ENCODE assay signal across 8 mouse cellular contexts in the genomic region with DNA sequence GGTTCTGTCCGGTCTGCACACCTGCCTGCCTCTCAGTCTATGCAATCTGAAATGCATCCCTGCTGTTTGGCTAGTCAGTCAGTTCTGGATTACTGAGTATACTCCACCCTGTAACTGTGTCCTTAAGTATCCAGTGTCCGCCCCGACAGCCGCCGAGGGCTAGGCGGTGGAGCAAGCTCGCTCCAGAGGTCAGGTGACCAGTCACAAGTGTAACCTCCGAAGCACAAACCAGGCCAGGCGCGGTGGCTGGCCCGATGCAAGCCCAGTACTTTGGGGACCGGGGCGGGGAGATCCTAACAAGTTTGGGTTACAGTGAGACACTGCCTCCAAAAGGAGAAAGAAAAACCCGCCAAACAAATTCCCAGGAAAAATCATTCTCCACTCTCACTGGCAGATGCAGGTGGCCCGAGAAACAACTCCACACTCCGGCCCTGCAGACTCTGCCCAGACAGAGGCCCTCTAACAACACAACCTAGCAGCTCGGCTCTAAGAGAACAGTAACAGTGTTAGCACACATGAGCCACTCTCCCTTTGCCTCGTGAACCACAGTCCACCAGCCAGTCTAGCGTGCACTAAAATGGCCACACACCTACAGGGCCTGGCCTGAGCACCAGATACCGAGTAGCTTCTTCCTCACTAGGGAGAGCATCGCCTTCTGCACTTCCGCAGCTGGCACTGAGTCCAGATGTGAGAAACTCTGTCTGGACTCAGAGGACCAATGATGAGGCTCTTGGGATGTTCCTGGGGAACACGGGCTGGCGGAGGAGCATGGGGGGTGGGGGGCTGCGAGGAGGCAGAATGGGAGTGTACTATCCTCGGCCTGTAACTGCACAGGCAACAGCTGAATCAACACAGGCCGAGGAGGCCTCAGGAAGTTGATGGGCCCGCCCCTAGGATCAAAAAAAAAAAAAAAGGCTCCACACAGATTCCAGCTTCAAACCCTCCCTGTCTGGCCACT. TPM values are rescaled to one million over a fixed set of nuclear protein-coding genes. Genes with fewer than 3 reads are reported as not detected.
DNase-seq lines count a peak whose midpoint lies in the region; ATAC-seq and TF ChIP-seq lines count a peak whose summit lies in the region.

No protein-coding gene starts in this region.

- no peak for TF ChIP-seq EP300 in CH12.LX (IDR thresholded peaks at IDR 0.05; ENCODE audit: low read length)

- in situ Hi-C loops in CH12.LX (cut with MboI; ENCODE audit: low pct_ligation_motif_present, low pct_unique_long_range_greater_than_20kb, low sequenced_read_pairs), result no loop called here

- WGBS in intestine, embryonic 15.5 days, result 30% methylated on average over 28 of the region's 28 CpGs
- WGBS in liver, embryonic 16.5 days (ENCODE audit: insufficient replicate concordance), result 54% methylated on average over 28 of the region's 28 CpGs
- WGBS in stomach, embryonic 15.5 days, result 31% methylated on average over 28 of the region's 28 CpGs

- H3K79me2 ChIP-seq in CH12.LX (replicated peaks; ENCODE audit: control insufficient read depth, extremely low read depth, insufficient read depth, poor library complexity, severe bottlenecking), result no peaks in the 10 kb centered on the region

- TF ChIP-seq POLR2A in CH12.LX (IDR thresholded peaks at IDR 0.05; ENCODE audit: low read depth, low read length), result no peak

- dilution Hi-C loops in CH12.LX (cut with MboI; ENCODE audit: extremely low pct_ligation_motif_present, extremely low pct_unique_long_range_greater_than_20kb, low sequenced_read_pairs), result no loop called here

- H3K36me3 ChIP-seq in CH12.LX (replicated peaks in 1 of 2; ENCODE audit: control insufficient read depth in 1 of 2, insufficient read depth in 1 of 2, low read length in 1 of 2), result no peaks in the 10 kb centered on the region
- H3K36me3 ChIP-seq in intestine, embryonic 15.5 days, result no peaks in the 10 kb centered on the region
- H3K36me3 ChIP-seq in liver, embryonic 16.5 days (ENCODE audit: control insufficient read depth, insufficient read depth), result no peaks in the 10 kb centered on the region
- no peaks in the 10 kb centered on the region for H3K36me3 ChIP-seq in stomach, embryonic 15.5 days

- H3K4me3 ChIP-seq in CH12.LX (replicated peaks in 1 of 3; ENCODE audit: low read depth in 2 of 3, low read length in 2 of 3, poor library complexity in 1 of 3), result no peak overlapping the region
- no peak overlapping the region for H3K4me3 ChIP-seq in intestine, embryonic 15.5 days (replicated peaks)
- H3K4me3 ChIP-seq in liver, embryonic 16.5 days (ENCODE audit: low read depth, low read length), result no peak overlapping the region
- no peak overlapping the region for H3K4me3 ChIP-seq in stomach, embryonic 15.5 days (replicated peaks)

- no peak overlapping the region for H3K4me2 ChIP-seq in CH12.LX (ENCODE audit: insufficient read depth, low read depth, poor library complexity, severe bottlenecking)
- H3K4me2 ChIP-seq in intestine, embryonic 15.5 days (replicated peaks), result peak overlapping the region; percentile 36
- no peak overlapping the region for H3K4me2 ChIP-seq in liver, embryonic 16.5 days (ENCODE audit: low read depth, low read length)
- H3K4me2 ChIP-seq in stomach, embryonic 15.5 days, result peak overlapping the region; percentile 40

- no peak overlapping the region for H3K9ac ChIP-seq in CH12.LX (ENCODE audit: insufficient read depth, low read depth)
- H3K9ac ChIP-seq in intestine, embryonic 15.5 days, result peak overlapping the region; percentile 23
- no peak overlapping the region; the same call in 1 of the 2 replicates for H3K9ac ChIP-seq in liver, embryonic 16.5 days (ENCODE audit: low read depth, low read length)
- H3K9ac ChIP-seq in stomach, embryonic 15.5 days, result no peak overlapping the region

- ATAC-seq in intestine, embryonic 15.5 days, result peak; percentile 75
- no peak for ATAC-seq in liver, embryonic 16.5 days (ENCODE audit: low read depth)
- peak; percentile 63 for ATAC-seq in stomach, embryonic 15.5 days (ENCODE audit: insufficient read depth, low FRiP score, low read depth)

- H3K27ac ChIP-seq in CH12.LX (ENCODE audit: insufficient read depth, low read depth), result no peak overlapping the region
- peak overlapping the region; percentile 89 for H3K27ac ChIP-seq in intestine, embryonic 15.5 days
- H3K27ac ChIP-seq in liver, embryonic 16.5 days (ENCODE audit: low read length), result peak overlapping the region; percentile 76
- peak overlapping the region; percentile 93 for H3K27ac ChIP-seq in stomach, embryonic 15.5 days

- H3K9me3 ChIP-seq in CH12.LX (replicated peaks; ENCODE audit: low read length), result no peaks in the 10 kb centered on the region
- no peaks in the 10 kb centered on the region for H3K9me3 ChIP-seq in intestine, embryonic 15.5 days
- H3K9me3 ChIP-seq in liver, embryonic 16.5 days (replicated peaks; ENCODE audit: control insufficient read depth, low read length), result no peaks in the 10 kb centered on the region
- H3K9me3 ChIP-seq in stomach, embryonic 15.5 days, result no peaks in the 10 kb centered on the region

- DNase-seq in CH12.LX (ENCODE audit: extremely low read depth), result no peak
- DNase-seq in adrenal gland, adult 8-10 months, result peak; percentile 52
- DNase-seq in gastrocnemius, postnatal 25 days, result peak; percentile 88
- no peak for DNase-seq in layer of hippocampus, postnatal 36 days
- DNase-seq in left cerebral cortex, adult 8-10 months (ENCODE audit: low spot score in 2 of 2), result no peak

- H3K27me3 ChIP-seq in CH12.LX (replicated peaks), result no peaks in the 10 kb centered on the region
- H3K27me3 ChIP-seq in intestine, embryonic 15.5 days (replicated peaks), result no peaks in the 10 kb centered on the region
- H3K27me3 ChIP-seq in liver, embryonic 16.5 days (ENCODE audit: control insufficient read depth, insufficient read depth, low read depth, low read length), result no peaks in the 10 kb centered on the region
- H3K27me3 ChIP-seq in stomach, embryonic 15.5 days (replicated peaks), result no peaks in the 10 kb centered on the region

- TF ChIP-seq RAD21 in CH12.LX (IDR thresholded peaks at IDR 0.05; ENCODE audit: low read depth, low read length), result no peak

- H3K4me1 ChIP-seq in CH12.LX (ENCODE audit: control insufficient read depth in 1 of 2, insufficient read depth in 2 of 2), result peaks cover 0 to 20% of the 10 kb centered on the region in 2 experiments; a peak in 2 of 4 replicates
- peaks cover 80% of the 10 kb centered on the region for H3K4me1 ChIP-seq in intestine, embryonic 15.5 days (replicated peaks)
- peaks cover 52% of the 10 kb centered on the region for H3K4me1 ChIP-seq in liver, embryonic 16.5 days (ENCODE audit: control insufficient read depth, low read depth, low read length)
- H3K4me1 ChIP-seq in stomach, embryonic 15.5 days, result peaks cover 70% of the 10 kb centered on the region

- no peak for TF ChIP-seq CTCF in CH12.LX (conservative IDR thresholded peaks at IDR 0.05 in 1 of 2, IDR thresholded peaks at IDR 0.05 in 1 of 2; ENCODE audit: low read depth in 2 of 2, low read length in 2 of 2)

RNA-seq across cellular contexts. Expression of gene Tpcn1, which starts 25.2 kb away (rescaled TPM):
- total RNA-seq in CH12.LX (2012; rRNA removed) (1.9 and 2.2 TPM in 2 replicates), CH12.LX (2014; rRNA removed) (0.90 and 1.0 TPM in 2 replicates)
- 4.2 and 5.4 TPM in 2 replicates for polyA plus RNA-seq in CH12.LX (2012; ENCODE audit: insufficient read length, low read depth)
- total RNA-seq in adrenal gland, adult 8-10 months (2022), result 10 to 100 TPM; 33.9 to 44.5 (median 40.0) TPM
- 10 to 100 TPM; 44.3 to 48.3 TPM for total RNA-seq in gastrocnemius, postnatal 25 days (2021)
- 25.3 and 26.8 TPM in 2 replicates for polyA plus RNA-seq in intestine, embryonic 15.5 days (2015; fragmentation: Nextera tagmentation; extraction: Ambion mirVana)
- 21.5 and 24.2 TPM in 2 replicates for polyA plus RNA-seq in liver, embryonic 16.5 days (2015; fragmentation: Nextera tagmentation; extraction: Ambion mirVana)
- 25.5 and 25.7 TPM in 2 replicates for polyA plus RNA-seq in stomach, embryonic 15.5 days (2015; fragmentation: Nextera tagmentation; extraction: Ambion mirVana)
- 10 to 100 TPM; 35.0 to 36.4 TPM for total RNA-seq in layer of hippocampus, postnatal 36 days (2021)
- 10 to 100 TPM; 32.5 to 41.9 (median 34.2) TPM for total RNA-seq in left cerebral cortex, adult 8-10 months (2022)

RNA-seq across cellular contexts. Expression of gene Iqcd, which starts 25.6 kb away (rescaled TPM):
- total RNA-seq in CH12.LX (2012; rRNA removed) (0.25 and 0.59 TPM in 2 replicates), CH12.LX (2014; rRNA removed) (not detected in 2 replicates)
- polyA plus RNA-seq in CH12.LX (2012; ENCODE audit: insufficient read length, low read depth), result 0.35 and 0.77 TPM in 2 replicates
- 1 to 10 TPM in 2 of 4 experiments, under 1 TPM in 2; 0.42 to 1.8 (median 1.1) TPM for total RNA-seq in adrenal gland, adult 8-10 months (2022)
- under 1 TPM in 1 of 2 experiments, not detected in 1; 0.18 TPM for total RNA-seq in gastrocnemius, postnatal 25 days (2021)
- polyA plus RNA-seq in intestine, embryonic 15.5 days (2015; fragmentation: Nextera tagmentation; extraction: Ambion mirVana), result 0.28 and 0.40 TPM in 2 replicates
- 1.2 TPM in 2 replicates for polyA plus RNA-seq in liver, embryonic 16.5 days (2015; fragmentation: Nextera tagmentation; extraction: Ambion mirVana)
- 0.40 and 0.69 TPM in 2 replicates for polyA plus RNA-seq in stomach, embryonic 15.5 days (2015; fragmentation: Nextera tagmentation; extraction: Ambion mirVana)
- total RNA-seq in layer of hippocampus, postnatal 36 days (2021), result 1 to 10 TPM in 1 of 2 experiments, under 1 TPM in 1; 0.35 to 1.2 TPM
- 1 to 10 TPM in 3 of 4 experiments, under 1 TPM in 1; 0.78 to 1.3 (median 1.3) TPM for total RNA-seq in left cerebral cortex, adult 8-10 months (2022)

RNA-seq across cellular contexts. Expression of gene Rita1, which starts 49.2 kb away (rescaled TPM):
- 6.3 and 7.3 TPM in 2 replicates for total RNA-seq in CH12.LX (2012; rRNA removed)
- total RNA-seq in CH12.LX (2014; rRNA removed), result 6.2 and 7.3 TPM in 2 replicates
- polyA plus RNA-seq in CH12.LX (2012; ENCODE audit: insufficient read length, low read depth), result 10.2 and 10.8 TPM in 2 replicates
- 10 to 100 TPM; 17.0 to 30.2 (median 22.3) TPM for total RNA-seq in adrenal gland, adult 8-10 months (2022)
- 1 to 10 TPM; 4.8 to 6.3 TPM for total RNA-seq in gastrocnemius, postnatal 25 days (2021)
- 10.6 and 11.4 TPM in 2 replicates for polyA plus RNA-seq in intestine, embryonic 15.5 days (2015; fragmentation: Nextera tagmentation; extraction: Ambion mirVana)
- polyA plus RNA-seq in liver, embryonic 16.5 days (2015; fragmentation: Nextera tagmentation; extraction: Ambion mirVana), result 3.6 and 3.7 TPM in 2 replicates
- polyA plus RNA-seq in stomach, embryonic 15.5 days (2015; fragmentation: Nextera tagmentation; extraction: Ambion mirVana), result 10.4 and 11.4 TPM in 2 replicates
- 10 to 100 TPM; 29.1 to 29.6 TPM for total RNA-seq in layer of hippocampus, postnatal 36 days (2021)
- 10 to 100 TPM; 25.1 to 30.2 (median 28.8) TPM for total RNA-seq in left cerebral cortex, adult 8-10 months (2022)

RNA-seq across cellular contexts. Expression of gene Ddx54, which starts 49.3 kb away (rescaled TPM):
- 83.6 and 93.6 TPM in 2 replicates for total RNA-seq in CH12.LX (2012; rRNA removed)
- total RNA-seq in CH12.LX (2014; rRNA removed), result 56.6 and 63.7 TPM in 2 replicates
- 91.8 and 96.8 TPM in 2 replicates for polyA plus RNA-seq in CH12.LX (2012; ENCODE audit: insufficient read length, low read depth)
- 10 to 100 TPM; 44.1 to 57.3 (median 56.5) TPM for total RNA-seq in adrenal gland, adult 8-10 months (2022)
- 10 to 100 TPM; 15.7 to 17.1 TPM for total RNA-seq in gastrocnemius, postnatal 25 days (2021)
- polyA plus RNA-seq in intestine, embryonic 15.5 days (2015; fragmentation: Nextera tagmentation; extraction: Ambion mirVana), result 47.5 and 49.3 TPM in 2 replicates
- polyA plus RNA-seq in liver, embryonic 16.5 days (2015; fragmentation: Nextera tagmentation; extraction: Ambion mirVana), result 14.7 and 16.1 TPM in 2 replicates
- 41.8 and 44.9 TPM in 2 replicates for polyA plus RNA-seq in stomach, embryonic 15.5 days (2015; fragmentation: Nextera tagmentation; extraction: Ambion mirVana)
- 10 to 100 TPM; 34.4 to 39.5 TPM for total RNA-seq in layer of hippocampus, postnatal 36 days (2021)
- total RNA-seq in left cerebral cortex, adult 8-10 months (2022), result 10 to 100 TPM; 32.4 to 36.9 (median 35.7) TPM

RNA-seq across cellular contexts. Expression of gene Slc8b1, which starts 52.3 kb away (rescaled TPM):
- 3.3 and 5.8 TPM in 2 replicates for total RNA-seq in CH12.LX (2012; rRNA removed)
- 3.2 and 3.6 TPM in 2 replicates for total RNA-seq in CH12.LX (2014; rRNA removed)
- polyA plus RNA-seq in CH12.LX (2012; ENCODE audit: insufficient read length, low read depth), result 4.6 and 5.1 TPM in 2 replicates
- total RNA-seq in adrenal gland, adult 8-10 months (2022), result 10 to 100 TPM; 29.5 to 36.7 (median 34.1) TPM
- total RNA-seq in gastrocnemius, postnatal 25 days (2021), result 10 to 100 TPM in 1 of 2 experiments, 1 to 10 TPM in 1; 9.4 to 11.7 TPM
- polyA plus RNA-seq in intestine, embryonic 15.5 days (2015; fragmentation: Nextera tagmentation; extraction: Ambion mirVana), result 6.2 and 6.6 TPM in 2 replicates
- 9.2 TPM in 2 replicates for polyA plus RNA-seq in liver, embryonic 16.5 days (2015; fragmentation: Nextera tagmentation; extraction: Ambion mirVana)
- polyA plus RNA-seq in stomach, embryonic 15.5 days (2015; fragmentation: Nextera tagmentation; extraction: Ambion mirVana), result 6.2 and 8.3 TPM in 2 replicates
- 1 to 10 TPM; 7.6 to 8.7 TPM for total RNA-seq in layer of hippocampus, postnatal 36 days (2021)
- 1 to 10 TPM; 5.0 to 8.6 (median 6.3) TPM for total RNA-seq in left cerebral cortex, adult 8-10 months (2022)

Comparison
In these comparisons a context has a peak if more than half of its experiments do, and no peak if none do; other contexts are left out.
1. DNase-seq: peak in adrenal gland, adult 8-10 months (single experiment) and gastrocnemius, postnatal 25 days (single experiment); none in CH12.LX (single experiment), layer of hippocampus, postnatal 36 days (0 of 2) and left cerebral cortex, adult 8-10 months (0 of 2).
2. H3K4me2 ChIP-seq: peak in intestine, embryonic 15.5 days (single experiment) and stomach, embryonic 15.5 days (single experiment); none in CH12.LX (single experiment) and liver, embryonic 16.5 days (single experiment).
3. RNA of gene Tpcn1, which starts 25.2 kb away (total RNA-seq): 44.3 to 48.3 TPM in gastrocnemius, postnatal 25 days, 33.9 to 44.5 TPM in adrenal gland, adult 8-10 months, 35.0 to 36.4 TPM in layer of hippocampus, postnatal 36 days and 32.5 to 41.9 TPM in left cerebral cortex, adult 8-10 months; 0.90 to 2.2 TPM in CH12.LX; every median in the first group is over 10 times any median in the second.